Mouse (Mus musculus) cerebellum, adult 2 months (tissue): ENCODE measurements at regions not wholly inside any gene's neighbourhood (a gene's known extent, or its start where the extent isn't known, plus 50 kb on each side); places are given as distances from the start of the nearest gene placed in this dataset.

Experiments
- CTCF ChIP-seq: fragments of 200-500 bp; IDR thresholded peaks from 2 replicates; pipeline ENCODE4 v1.5.1; 2011; ENCODE audit warnings: low read depth, mild to moderate bottlenecking, control low read depth, low read length, moderate library complexity, borderline replicate concordance; ENCODE audit not compliant: insufficient read depth
- POLR2A ChIP-seq: fragments of 200-500 bp; IDR thresholded peaks from 2 replicates; pipeline ENCODE4 v1.6.1; 2011; ENCODE audit warnings: low read length, control low read depth, borderline replicate concordance; ENCODE audit not compliant: insufficient read depth

- TF ChIP-seq CTCF = no peak
- no peak for TF ChIP-seq POLR2A
Observed at GRCm38 (mm10) chr4:95193473-95193872, 141.5 kb upstream of the Jun start.
